Mouse (Mus musculus) embryonic facial prominence, embryonic 13.5 days (tissue): ENCODE measurements around the gene Pdlim1. TPM values are rescaled to one million over a fixed set of nuclear protein-coding genes. Genes with fewer than 3 reads are reported as not detected.
"Not testable (repeated sequence)": the region's sequence is repeated elsewhere in the genome, so short reads cannot be mapped to it uniquely, and the experiment has no call there.

ENCODE experiments used
- ATAC-seq: fragments of 200-750 bp; cut with Nextera tagmentation; 2 replicates; pipeline ENCODE4 v1.8.0; 2017; ENCODE audit warnings: low read depth; ENCODE audit not compliant: insufficient number of reproducible peaks, insufficient read depth, low FRiP score, low TSS enrichment
- H3K27ac ChIP-seq: fragments of 300-500 bp; sonication (generic); 2 replicates; pipeline ENCODE4 v1.5.1; 2015; ENCODE audit warnings: moderate library complexity, mild to moderate bottlenecking, inconsistent platforms
- H3K27me3 ChIP-seq: fragments of 300-500 bp; sonication (generic); 2 replicates; pipeline ENCODE4 v1.6.1; 2015; ENCODE audit warnings: mild to moderate bottlenecking, inconsistent platforms
- H3K36me3 ChIP-seq: fragments of 300-500 bp; sonication (generic); 2 replicates; pipeline ENCODE4 v1.6.1; 2015; ENCODE audit warnings: mild to moderate bottlenecking, inconsistent platforms
- H3K4me1 ChIP-seq: fragments of 300-500 bp; sonication (generic); 2 replicates; pipeline ENCODE4 v1.6.1; 2015; ENCODE audit warnings: inconsistent platforms
- H3K4me2 ChIP-seq: fragments of 300-500 bp; sonication (generic); 2 replicates; pipeline ENCODE4 v1.6.1; 2015; ENCODE audit warnings: moderate library complexity, mild to moderate bottlenecking, inconsistent platforms
- H3K4me3 ChIP-seq: fragments of 300-500 bp; sonication (generic); 2 replicates; pipeline ENCODE4 v1.5.1; 2015; ENCODE audit warnings: mild to moderate bottlenecking, inconsistent platforms
- H3K9ac ChIP-seq: fragments of 300-500 bp; sonication (generic); 2 replicates; pipeline ENCODE4 v1.6.1; 2015; ENCODE audit warnings: mild to moderate bottlenecking, inconsistent platforms
- H3K9me3 ChIP-seq: fragments of 300-500 bp; sonication (generic); 2 replicates; pipeline ENCODE4 v1.6.1; 2016; ENCODE audit warnings: inconsistent platforms
- WGBS: fragments of 180-500 bp; shearing (Covaris S2); methylation state at CpG from one replicate; pipeline ENCODE4 v1.1.7; 2015; ENCODE audit warnings: mixed read lengths; 5-methylcytosine and 5-hydroxymethylcytosine counted together
- polyA plus RNA-seq: library from polyadenylated mRNA; unstranded; fragments of >200 nt; fragmentation: Nextera tagmentation; extraction: Ambion mirVana; gene quantifications from 2 replicates; pipeline ENCODE4 v1.2.1, GENCODE M21; 2015

The Pdlim1 gene
- polyA plus RNA-seq, 1 experiment from 2014 or later = 154 TPM

GRCm38 (mm10) chr19:40238175-40238850 is 33.3 kb downstream of the Pdlim1 start:
- Histone ChIP-seq H3K4me3 (no peak overlapping the region), H3K27ac (no peak overlapping the region), H3K36me3 (0 out of 2 replicates have a peak, but pooled peaks cover 4% of the 10 kb centered on the region), H3K9ac (no peak overlapping the region), H3K4me2 (no peak overlapping the region), H3K4me1 (peaks cover 18% of the 10 kb centered on the region), H3K9me3 (no peaks in the 10 kb centered on the region), H3K27me3 (no peaks in the 10 kb centered on the region)
- 51% methylated on average over 6 of the region's 6 CpGs for WGBS
- ATAC-seq = no peak

GRCm38 (mm10) chr19:40232560-40232959 is 39.1 kb downstream of the Pdlim1 start:
- H3K27ac ChIP-seq = no peak overlapping the region
- H3K4me1 ChIP-seq = peaks cover 18% of the 10 kb centered on the region
- H3K4me2 ChIP-seq = no peak overlapping the region
- ATAC-seq = no peak
- H3K4me3 ChIP-seq = no peak overlapping the region
- 99% methylated on average over 2 of the region's 2 CpGs for WGBS
- no peaks in the 10 kb centered on the region for H3K27me3 ChIP-seq
- no peaks in the 10 kb centered on the region for H3K36me3 ChIP-seq
- no peak overlapping the region for H3K9ac ChIP-seq
- H3K9me3 ChIP-seq = no peaks in the 10 kb centered on the region

- WGBS = 67% methylated on average over 7 of the region's 7 CpGs
- no peak overlapping the region for H3K4me2 ChIP-seq
- no peaks in the 10 kb centered on the region for H3K9me3 ChIP-seq
- H3K27ac ChIP-seq = no peak overlapping the region
- H3K4me1 ChIP-seq = peaks cover 18% of the 10 kb centered on the region
- H3K27me3 ChIP-seq = no peaks in the 10 kb centered on the region
- H3K36me3 ChIP-seq = no peaks in the 10 kb centered on the region
- no peak overlapping the region for H3K9ac ChIP-seq
- no peak for ATAC-seq
- H3K4me3 ChIP-seq = no peak overlapping the region
Measured at GRCm38 (mm10) chr19:40231825-40232541, 39.7 kb downstream of the Pdlim1 start.

GRCm38 (mm10) chr19:40231074-40231738 is 40.4 kb downstream of the Pdlim1 start:
- ATAC-seq = 0 out of 2 replicates have a peak, but pooled peaks have one; percentile 23
- WGBS = 55% methylated on average over 13 of the region's 13 CpGs

GRCm38 (mm10) chr19:40226516-40227151 is 45.0 kb downstream of the Pdlim1 start:
- H3K27ac ChIP-seq = no peak overlapping the region
- H3K36me3 ChIP-seq = no peaks in the 10 kb centered on the region
- H3K9me3 ChIP-seq = no peaks in the 10 kb centered on the region
- H3K9ac ChIP-seq = no peak overlapping the region
- WGBS = 84% methylated on average over 12 of the region's 12 CpGs
- H3K4me3 ChIP-seq = no peak overlapping the region
- peaks cover 14% of the 10 kb centered on the region for H3K4me1 ChIP-seq
- H3K4me2 ChIP-seq = no peak overlapping the region
- no peaks in the 10 kb centered on the region for H3K27me3 ChIP-seq
- no peak for ATAC-seq

More at GRCm38 (mm10) chr19:40231074-40231738, 40.4 kb downstream of the Pdlim1 start:
- no peaks in the 10 kb centered on the region for H3K36me3 ChIP-seq
- H3K27ac ChIP-seq = peak overlapping the region; percentile 49
- peaks cover 18% of the 10 kb centered on the region for H3K4me1 ChIP-seq
- no peak overlapping the region for H3K9ac ChIP-seq
- no peaks in the 10 kb centered on the region for H3K9me3 ChIP-seq
- no peak overlapping the region for H3K4me3 ChIP-seq
- no peaks in the 10 kb centered on the region for H3K27me3 ChIP-seq
- peak overlapping the region; percentile 19; the same call in 1 of the 2 replicates for H3K4me2 ChIP-seq

- WGBS = 69% methylated on average over 5 of the region's 5 CpGs
- no peaks in the 10 kb centered on the region for H3K36me3 ChIP-seq
- no peak for ATAC-seq
- no peak overlapping the region for H3K9ac ChIP-seq
- peaks cover 5% of the 10 kb centered on the region for H3K4me1 ChIP-seq
- H3K27me3 ChIP-seq = no peaks in the 10 kb centered on the region
- no peak overlapping the region for H3K4me2 ChIP-seq
- H3K27ac ChIP-seq = no peak overlapping the region
- no peak overlapping the region for H3K4me3 ChIP-seq
- no peaks in the 10 kb centered on the region for H3K9me3 ChIP-seq
Measured at GRCm38 (mm10) chr19:40225761-40226110, 45.9 kb downstream of the Pdlim1 start.

GRCm38 (mm10) chr19:40225102-40225760 is 46.4 kb downstream of the Pdlim1 start:
- H3K9ac ChIP-seq = no peak overlapping the region
- H3K9me3 ChIP-seq = no peaks in the 10 kb centered on the region
- H3K27me3 ChIP-seq = no peaks in the 10 kb centered on the region
- WGBS = 65% methylated on average over 5 of the region's 5 CpGs
- H3K27ac ChIP-seq = no peak overlapping the region
- H3K36me3 ChIP-seq = no peaks in the 10 kb centered on the region
- no peak for ATAC-seq
- no peaks in the 10 kb centered on the region for H3K4me1 ChIP-seq
- no peak overlapping the region for H3K4me3 ChIP-seq
- no peak overlapping the region for H3K4me2 ChIP-seq

GRCm38 (mm10) chr19:40222307-40222706 is 49.3 kb downstream of the Pdlim1 start:
- not testable (repeated sequence) for H3K27me3 ChIP-seq, ATAC-seq, H3K4me2 ChIP-seq, H3K27ac ChIP-seq, H3K9ac ChIP-seq, H3K36me3 ChIP-seq, H3K9me3 ChIP-seq, H3K4me3 ChIP-seq, H3K4me1 ChIP-seq
- WGBS = 94% methylated on average over 9 of the region's 9 CpGs

GRCm38 (mm10) chr19:40220878-40221277 is 50.8 kb downstream of the Pdlim1 start:
- Histone ChIP-seq H3K9me3 (no peaks in the 10 kb centered on the region), H3K4me2 (no peak overlapping the region), H3K27ac (no peak overlapping the region), H3K27me3 (no peaks in the 10 kb centered on the region), H3K4me1 (no peaks in the 10 kb centered on the region), H3K36me3 (no peaks in the 10 kb centered on the region), H3K4me3 (no peak overlapping the region), H3K9ac (no peak overlapping the region)
- ATAC-seq = no peak
- WGBS = 84% methylated on average over 5 of the region's 5 CpGs

GRCm38 (mm10) chr19:40202947-40203346 is 68.7 kb downstream of the Pdlim1 start:
- not testable (repeated sequence) for H3K9me3 ChIP-seq, H3K9ac ChIP-seq, ATAC-seq, H3K4me3 ChIP-seq, H3K36me3 ChIP-seq, H3K4me1 ChIP-seq, H3K27ac ChIP-seq, H3K4me2 ChIP-seq, H3K27me3 ChIP-seq
- 70% methylated on average over 4 of the region's 4 CpGs for WGBS

- 88% methylated on average over 10 of the region's 10 CpGs for WGBS
- no peaks in the 10 kb centered on the region for H3K27me3 ChIP-seq
- H3K9me3 ChIP-seq = no peaks in the 10 kb centered on the region
- no peaks in the 10 kb centered on the region for H3K36me3 ChIP-seq
- H3K27ac ChIP-seq = no peak overlapping the region
- no peak for ATAC-seq
- H3K9ac ChIP-seq = no peak overlapping the region
- no peak overlapping the region for H3K4me2 ChIP-seq
- no peaks in the 10 kb centered on the region for H3K4me1 ChIP-seq
- no peak overlapping the region for H3K4me3 ChIP-seq
Measured at GRCm38 (mm10) chr19:40190596-40190995, 81.0 kb downstream of the Pdlim1 start.
